Mouse (Mus musculus) G1E (cell line): ENCODE results near the gene Plpp7.

Source experiments
- CTCF ChIP-seq: IDR thresholded peaks from 2 replicates; pipeline ENCODE4 v1.5.1; 2012; ENCODE audit warnings: low read depth, low read length, inconsistent platforms, mixed read lengths
- GATA1 ChIP-seq: IDR thresholded peaks from 2 replicates; pipeline ENCODE4 v1.6.1; 2012; ENCODE audit warnings: borderline replicate concordance, low read length, inconsistent platforms, mixed read lengths
- TAL1 ChIP-seq: conservative IDR thresholded peaks from 2 replicates; pipeline ENCODE4 v1.6.1; 2012; ENCODE audit warnings: low read depth, low read length, inconsistent platforms, mixed read lengths

- TF ChIP-seq GATA1 (no peak), CTCF (no peak), TAL1 (no peak)
Observed at GRCm38 (mm10) chr2:32052418-32052817, 42.9 kb upstream of the Plpp7 start.
